Mouse (Mus musculus) embryonic fibroblast, embryonic 13.5 days (primary cell): Measurements from ENCODE around the gene Rsbn1l. TPM values are rescaled to one million over a fixed set of nuclear protein-coding genes. Genes with fewer than 3 reads are reported as not detected.
A peak's percentile ranks its signal among the peaks of the same experiment; 100 is the strongest.
"Not testable (repeated sequence)": the region's sequence is repeated elsewhere in the genome, so short reads cannot be mapped to it uniquely, and the experiment has no call there.

Experiments used
- H3K27ac ChIP-seq: 2 replicates; pipeline ENCODE4 v1.5.1; 2012; ENCODE audit warnings: low read length, control low read depth, inconsistent platforms; ENCODE audit not compliant: insufficient read depth
- H3K4me1 ChIP-seq: 2 replicates; pipeline ENCODE4 v1.6.1; 2011; ENCODE audit warnings: low read length; ENCODE audit not compliant: control insufficient read depth, insufficient read depth
- H3K4me3 ChIP-seq: 2 replicates; pipeline ENCODE4 v1.5.1; 2011; ENCODE audit warnings: mild to moderate bottlenecking, control low read depth, low read length; ENCODE audit not compliant: insufficient read depth
- CTCF ChIP-seq: IDR thresholded peaks from 2 replicates; pipeline ENCODE4 v1.5.1; 2011; ENCODE audit warnings: mild to moderate bottlenecking, control low read depth, low read length, moderate library complexity, borderline replicate concordance; ENCODE audit not compliant: insufficient read depth
- POLR2A ChIP-seq: IDR thresholded peaks from 2 replicates; pipeline ENCODE4 v1.6.1; 2011; ENCODE audit warnings: low read depth, mild to moderate bottlenecking, control low read depth, low read length, moderate library complexity
- polyA plus RNA-seq: library from polyadenylated mRNA; stranded (reverse); fragments of >200 nt; gene quantifications from 2 replicates; pipeline ENCODE4 v1.2.4, GENCODE M21; 2011; ENCODE audit warnings: low read depth; ENCODE audit not compliant: missing spikeins, insufficient read length

Rsbn1l gene
- polyA plus RNA-seq, 1 experiment: 9.3 TPM

DNA sequence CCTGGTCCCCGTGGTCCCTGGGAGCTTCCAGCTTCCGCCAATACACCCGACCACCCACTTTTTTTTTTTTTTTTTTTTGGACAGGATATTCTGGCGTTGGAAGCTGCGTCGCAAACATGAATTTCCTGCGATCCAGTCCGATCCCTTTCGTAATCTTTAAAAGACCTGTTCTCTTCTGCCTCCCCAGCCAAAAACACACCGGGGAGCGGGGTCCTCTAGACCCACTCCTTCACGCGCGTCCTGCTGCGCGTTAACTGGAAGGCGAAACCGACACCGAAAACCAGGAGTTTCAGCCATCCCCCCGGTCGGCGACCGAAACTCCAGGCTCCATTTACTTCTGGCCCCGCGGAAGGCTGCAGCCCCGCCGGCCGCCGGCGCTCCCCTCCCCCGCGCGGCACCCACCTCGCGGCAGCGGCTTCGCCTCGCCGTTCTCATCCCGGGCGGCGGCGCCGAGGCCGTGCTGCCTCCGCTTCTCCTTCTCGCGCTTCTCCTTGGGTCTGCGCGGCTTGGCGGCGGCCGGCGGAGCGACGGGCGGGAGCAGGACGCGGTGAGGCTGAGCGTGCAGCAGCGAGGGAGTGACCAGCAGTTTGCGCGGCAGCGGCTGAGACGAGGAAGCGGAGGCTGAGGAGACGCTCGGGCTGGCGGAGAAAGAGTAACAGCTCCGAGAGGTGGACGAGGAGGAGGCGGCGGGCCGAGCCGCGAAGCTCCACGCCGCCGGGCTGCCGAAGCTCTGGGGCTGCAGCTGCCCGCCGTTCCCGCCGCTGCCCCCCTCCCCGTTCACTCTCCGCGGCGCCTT, 5.1 kb downstream of the Rsbn1l start:
- Histone ChIP-seq H3K4me1 (peaks cover 2% of the 10 kb centered on the region), H3K27ac (peak overlapping the region; percentile 62), H3K4me3 (peak overlapping the region; percentile 95)
- TF ChIP-seq CTCF (no peak), POLR2A (no peak)

DNA sequence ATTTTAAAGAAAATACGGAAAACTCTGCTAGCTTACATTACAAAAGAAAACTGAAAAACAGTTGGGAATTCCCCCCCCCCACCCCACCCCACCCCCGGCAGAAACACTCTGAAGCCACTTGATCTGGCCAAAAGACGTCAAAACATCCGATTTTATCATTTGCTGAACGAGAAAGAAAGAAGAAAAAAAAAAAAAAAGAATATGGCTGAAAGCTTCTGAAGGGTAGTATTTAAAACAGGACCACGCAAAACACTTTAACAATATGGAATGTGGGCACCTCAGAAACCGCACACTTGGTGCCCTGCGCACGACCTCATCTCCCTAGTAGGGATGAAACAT, 5.7 kb downstream of the Rsbn1l start:
- TF ChIP-seq POLR2A (no peak), CTCF (no peak)
- Histone ChIP-seq H3K27ac (no peak overlapping the region), H3K4me1 (peaks cover 3% of the 10 kb centered on the region), H3K4me3 (peak overlapping the region; percentile 95)

DNA sequence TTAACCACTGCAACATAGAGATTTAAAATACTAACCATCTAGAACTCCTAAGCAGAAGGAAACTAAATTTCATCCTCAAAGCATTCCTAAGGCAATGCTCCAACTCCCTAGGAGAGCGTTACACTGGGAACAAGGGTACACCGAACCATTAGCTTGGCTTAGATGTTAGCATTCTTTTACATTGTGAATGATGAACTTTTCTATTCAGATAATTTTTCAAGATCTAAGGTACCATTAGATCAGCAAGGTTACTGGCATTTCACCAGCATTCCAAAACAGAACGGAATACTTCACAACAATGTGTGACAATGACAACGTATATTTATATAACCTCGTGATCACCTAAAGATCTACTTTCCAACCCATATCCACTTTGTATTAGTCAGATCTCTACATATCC, 6.1 kb downstream of the Rsbn1l start:
- TF ChIP-seq CTCF (no peak), POLR2A (no peak)
- Histone ChIP-seq H3K4me3 (peak overlapping the region; percentile 46), H3K27ac (no peak overlapping the region)

DNA sequence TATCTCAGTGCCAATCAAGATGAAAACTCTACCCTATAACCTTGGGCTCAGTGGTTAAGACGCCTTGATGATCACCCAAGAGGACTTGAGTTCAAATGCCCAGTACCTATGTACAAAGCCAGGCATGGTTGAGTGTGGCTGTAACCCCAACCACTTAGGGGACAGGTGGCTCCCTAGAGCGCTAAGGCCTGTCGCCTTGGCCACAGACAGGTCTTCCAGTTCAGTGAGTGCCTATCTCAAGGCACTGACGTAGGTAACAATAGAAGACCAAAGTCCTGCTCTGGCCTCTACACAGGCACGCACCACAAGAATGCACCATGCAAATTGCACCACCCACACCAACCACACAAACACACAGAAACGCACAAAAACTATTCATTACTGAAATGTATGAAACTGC, 9.3 kb downstream of the Rsbn1l start:
- TF ChIP-seq CTCF (no peak), POLR2A (no peak)

More for the DNA sequence above, 6.1 kb downstream of the Rsbn1l start:
- peaks cover 7% of the 10 kb centered on the region for H3K4me1 ChIP-seq

DNA sequence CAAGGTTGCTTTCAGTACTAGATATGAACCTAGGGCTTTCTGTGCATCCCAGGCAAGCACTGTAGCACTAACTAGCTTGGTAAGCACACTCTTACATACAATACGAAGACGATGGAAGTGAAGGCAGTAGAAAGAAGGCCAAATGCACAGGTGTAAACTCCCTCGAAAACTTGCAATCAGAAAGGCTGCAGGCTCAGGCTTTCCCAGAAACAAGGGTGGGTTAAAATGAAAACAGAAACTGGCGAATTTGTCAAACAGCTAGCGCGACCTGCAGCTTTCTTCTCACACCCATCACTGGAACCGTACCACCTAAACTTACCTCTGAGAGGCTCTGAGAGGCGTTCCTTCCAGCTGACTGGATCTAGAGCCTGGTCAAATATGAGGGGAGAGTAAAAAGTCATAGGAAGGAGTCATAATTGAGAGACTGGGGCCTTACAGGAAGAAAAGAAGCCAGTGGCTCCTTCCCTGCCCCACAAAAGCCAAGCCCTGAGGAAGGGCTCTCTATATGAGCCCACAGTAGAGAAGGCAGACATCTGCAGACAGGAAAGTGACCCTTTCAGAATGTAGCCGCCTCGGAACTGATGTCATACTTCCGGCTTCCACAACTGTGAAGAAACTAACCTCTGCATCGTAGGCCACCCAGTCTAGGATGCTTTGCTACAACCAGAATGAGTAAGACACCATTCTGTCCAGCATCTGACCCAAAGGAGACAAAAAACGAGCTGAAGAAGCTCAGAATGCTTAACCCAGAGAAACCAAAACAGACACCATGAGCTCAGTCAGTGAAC, 11.0 kb downstream of the Rsbn1l start:
- Histone ChIP-seq H3K4me3 (no peak overlapping the region; the same call in 1 of the 2 replicates), H3K27ac (no peak overlapping the region), H3K4me1 (peaks cover 9% of the 10 kb centered on the region)
- TF ChIP-seq POLR2A: no peak
- TF ChIP-seq CTCF: no peak

More for the DNA sequence above, 9.3 kb downstream of the Rsbn1l start:
- Histone ChIP-seq H3K4me3 (no peak overlapping the region), H3K4me1 (peaks cover 9% of the 10 kb centered on the region), H3K27ac (no peak overlapping the region)

DNA sequence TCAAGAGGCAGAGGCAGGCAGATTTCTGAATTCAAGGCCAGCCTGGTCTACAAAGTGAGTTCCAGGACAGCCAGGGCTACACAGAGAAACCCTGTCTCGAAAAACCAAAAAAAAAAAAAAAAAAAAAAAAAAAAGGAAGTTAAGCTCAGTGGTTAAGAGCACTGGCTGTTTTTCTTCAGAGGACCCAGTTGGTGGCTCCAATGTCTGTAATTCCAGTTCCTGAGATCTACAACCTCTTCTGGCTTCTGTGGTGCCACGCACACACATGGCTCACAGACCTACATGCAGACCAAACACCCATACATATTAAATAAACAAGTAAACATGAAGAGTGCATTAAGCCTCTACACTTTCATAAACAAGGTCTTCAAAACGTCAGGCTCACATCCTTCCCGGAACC, 12.4 kb downstream of the Rsbn1l start:
- not testable (repeated sequence) for H3K4me3 ChIP-seq, H3K27ac ChIP-seq, H3K4me1 ChIP-seq

DNA sequence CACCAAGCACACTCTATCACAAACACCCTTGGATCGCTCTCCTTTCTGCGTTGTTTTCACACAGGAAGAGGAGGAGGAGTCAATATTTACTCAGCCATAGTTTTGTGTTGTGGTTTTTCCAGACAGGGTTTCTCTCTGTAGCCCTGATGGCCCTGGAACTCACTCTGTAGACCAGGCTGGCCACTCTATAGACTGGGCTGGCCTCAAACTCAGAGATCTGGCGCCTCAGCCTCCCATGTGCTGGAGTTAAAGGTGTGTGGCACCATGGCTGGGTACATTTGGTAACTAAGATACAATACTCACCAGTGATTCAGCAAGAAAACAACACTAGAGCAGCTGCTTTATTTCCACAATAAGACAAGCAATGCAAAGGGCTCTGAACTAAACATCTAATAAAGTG, 13.7 kb downstream of the Rsbn1l start:
- peaks cover 8% of the 10 kb centered on the region; the same call in 1 of the 2 replicates for H3K4me1 ChIP-seq
- no peak overlapping the region for H3K4me3 ChIP-seq
- no peak for TF ChIP-seq POLR2A
- TF ChIP-seq CTCF: no peak

DNA sequence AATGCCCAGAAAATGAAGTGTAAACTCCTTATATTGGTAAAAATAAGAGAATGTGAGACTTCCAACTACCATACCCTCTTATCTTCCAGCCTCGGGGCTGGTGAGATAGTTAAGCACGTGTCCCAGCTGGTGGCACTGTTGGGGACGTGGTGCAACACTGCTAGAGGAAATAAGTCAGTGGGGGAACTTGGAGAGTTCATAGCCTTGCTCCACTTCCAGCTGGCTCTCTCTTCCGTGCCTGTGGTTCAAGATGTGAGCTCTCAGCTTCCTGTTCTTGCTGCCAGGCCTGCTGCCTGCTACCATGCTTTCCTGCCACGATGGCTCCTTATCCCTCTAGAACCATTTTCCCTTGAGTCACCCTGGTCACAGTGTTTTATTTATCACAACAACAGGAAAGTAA, 15.0 kb downstream of the Rsbn1l start:
- Histone ChIP-seq H3K4me3 (no peak overlapping the region), H3K4me1 (0 out of 2 replicates have a peak, but pooled peaks cover 8% of the 10 kb centered on the region), H3K27ac (no peak overlapping the region)
- TF ChIP-seq POLR2A (no peak), CTCF (no peak)

More for the DNA sequence above, 13.7 kb downstream of the Rsbn1l start:
- H3K27ac ChIP-seq: no peak overlapping the region

DNA sequence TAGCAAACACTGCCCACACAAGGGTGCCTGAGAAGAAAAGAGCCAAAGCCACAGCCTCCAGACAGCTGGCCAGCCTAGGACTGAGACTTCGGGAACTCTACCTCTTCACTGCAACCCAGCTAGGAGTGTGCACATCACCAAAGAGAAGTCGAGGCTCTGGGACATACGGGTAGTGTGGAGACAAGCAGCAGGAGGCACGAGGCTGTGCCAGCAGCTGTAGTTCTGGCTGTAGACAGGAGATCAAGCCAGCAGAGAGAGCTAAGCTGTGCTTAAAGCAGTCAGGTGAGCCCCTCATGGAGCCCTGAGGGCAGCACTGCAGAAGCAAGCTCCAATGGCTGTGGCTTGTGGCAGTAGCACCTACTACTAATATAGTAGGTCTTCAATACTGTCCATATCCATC, 15.5 kb downstream of the Rsbn1l start:
- Histone ChIP-seq H3K4me1 (0 out of 2 replicates have a peak, but pooled peaks cover 8% of the 10 kb centered on the region), H3K27ac (no peak overlapping the region), H3K4me3 (no peak overlapping the region)
- TF ChIP-seq POLR2A (no peak), CTCF (no peak)

DNA sequence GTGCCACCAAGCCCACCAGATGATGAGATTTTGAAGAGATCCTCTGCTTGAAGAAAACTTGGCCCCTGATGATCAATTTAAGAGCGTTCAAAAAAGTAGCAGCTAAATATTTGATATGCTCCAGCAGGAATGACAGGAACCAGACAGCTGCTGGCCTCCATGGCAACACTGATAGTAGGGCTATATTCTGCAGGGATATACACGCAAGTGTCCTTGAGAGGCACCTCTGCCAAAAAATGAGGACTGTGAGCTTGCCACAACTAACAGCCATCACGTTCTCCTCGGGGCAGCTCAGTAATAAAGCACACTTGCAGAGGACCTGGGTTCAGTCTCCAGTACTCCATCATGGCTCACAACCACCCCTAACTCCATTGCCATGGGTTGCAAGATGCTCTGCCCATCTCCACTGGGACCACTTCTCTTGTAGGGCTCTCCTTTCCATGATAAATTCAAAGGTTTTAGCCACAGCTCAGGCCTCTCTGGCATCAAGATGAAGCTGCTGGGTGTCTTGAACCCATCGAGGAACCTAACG, 16.1 kb downstream of the Rsbn1l start:
- H3K4me1 ChIP-seq: 0 out of 2 replicates have a peak, but pooled peaks cover 3% of the 10 kb centered on the region
- TF ChIP-seq CTCF (no peak), POLR2A (no peak)
- H3K27ac ChIP-seq: no peak overlapping the region
- no peak overlapping the region for H3K4me3 ChIP-seq
